Mouse (Mus musculus) E14TG2a.4 (cell line): ENCODE data around the gene Slc27a3.

Source experiments
- CTCF ChIP-seq: conservative IDR thresholded peaks from 2 replicates; pipeline ENCODE4 v1.5.1; 2014; ENCODE audit warnings: low read length
- NANOG ChIP-seq: IDR thresholded peaks from 2 replicates; pipeline ENCODE4 v1.6.1; 2014; ENCODE audit warnings: borderline replicate concordance, low read length, mixed read lengths

DNA sequence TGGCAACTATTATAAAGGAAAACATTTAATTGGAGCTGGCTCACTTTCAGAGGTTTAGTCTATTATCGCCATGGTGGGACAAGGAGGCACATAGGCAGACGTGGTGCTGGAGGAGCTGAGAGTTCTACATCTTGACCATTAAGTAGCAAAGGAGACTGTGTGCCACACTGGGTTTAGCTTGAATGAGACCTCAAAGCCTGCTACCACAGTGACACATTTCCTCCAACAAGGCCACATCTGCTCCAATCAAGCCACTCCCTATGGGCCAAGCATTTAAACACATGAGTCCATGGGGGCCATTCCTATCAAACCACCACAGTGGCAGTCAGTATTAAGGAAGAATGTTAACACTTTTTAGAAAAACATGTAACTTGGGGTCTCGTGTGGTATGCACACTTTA is 51.5 kb downstream of the Slc27a3 start:
- no peak for TF ChIP-seq CTCF
- no peak for TF ChIP-seq NANOG
